Mouse (Mus musculus) intestine, embryonic 16.5 days (tissue): ENCODE measurements around the gene Ggt6. TPM values are rescaled to one million over a fixed set of nuclear protein-coding genes. Genes with fewer than 3 reads are reported as not detected.

Experiments
- ATAC-seq: fragments of 200-750 bp; cut with Nextera tagmentation; 2 replicates; pipeline ENCODE4 v1.8.0; 2017; ENCODE audit warnings: moderate TSS enrichment, moderate library complexity
- H3K27ac ChIP-seq: fragments of 300-500 bp; sonication (generic); 2 replicates; pipeline ENCODE4 v1.5.1; 2014; ENCODE audit warnings: mild to moderate bottlenecking, low read length
- H3K27me3 ChIP-seq: fragments of 300-500 bp; sonication (generic); replicated peaks from 2 replicates; pipeline ENCODE4 v1.6.1; 2014; ENCODE audit warnings: low read length, control low read depth, mixed read lengths; ENCODE audit not compliant: control insufficient read depth, insufficient read depth
- H3K36me3 ChIP-seq: fragments of 300-500 bp; sonication (generic); 2 replicates; pipeline ENCODE4 v1.6.1; 2014; ENCODE audit warnings: low read length, control low read depth; ENCODE audit not compliant: control insufficient read depth, insufficient read depth
- H3K4me1 ChIP-seq: fragments of 300-500 bp; sonication (generic); 2 replicates; pipeline ENCODE4 v1.6.1; 2014; ENCODE audit warnings: low read length, control low read depth, mixed read lengths; ENCODE audit not compliant: control insufficient read depth, insufficient read depth
- H3K4me2 ChIP-seq: fragments of 300-500 bp; sonication (generic); 2 replicates; pipeline ENCODE4 v1.6.1; 2014; ENCODE audit warnings: low read depth, low read length, control low read depth
- H3K4me3 ChIP-seq: fragments of 300-500 bp; sonication (generic); 2 replicates; pipeline ENCODE4 v1.5.1; 2014; ENCODE audit warnings: mild to moderate bottlenecking, low read length
- H3K9ac ChIP-seq: fragments of 300-500 bp; sonication (generic); 2 replicates; pipeline ENCODE4 v1.6.1; 2014; ENCODE audit warnings: low read depth, low read length
- H3K9me3 ChIP-seq: fragments of 300-500 bp; sonication (generic); 2 replicates; pipeline ENCODE4 v1.6.1; 2016; ENCODE audit warnings: low read length, control low read depth; ENCODE audit not compliant: control insufficient read depth
- WGBS: fragments of 180-500 bp; shearing (Covaris S2); extraction: QIAGEN DNeasy Blood & Tissue Kit; methylation state at CpG from one replicate; pipeline ENCODE4 v1.1.7; 2014; 5-methylcytosine and 5-hydroxymethylcytosine counted together
- polyA plus RNA-seq: library from polyadenylated mRNA; unstranded; fragments of >200 nt; fragmentation: Nextera tagmentation; extraction: Ambion mirVana; gene quantifications from 2 replicates; pipeline ENCODE4 v1.2.1, GENCODE M21; 2015

The Ggt6 gene
- polyA plus RNA-seq, 1 experiment from 2014 or later = 19.2 TPM

- Histone ChIP-seq H3K9me3 (no peaks in the 10 kb centered on the region), H3K36me3 (no peaks in the 10 kb centered on the region), H3K4me1 (peaks cover 55% of the 10 kb centered on the region), H3K4me2 (peak overlapping the region; percentile 99), H3K27ac (peak overlapping the region; percentile 49; the same call in 1 of the 2 replicates), H3K4me3 (peak overlapping the region; percentile 15), H3K27me3 (no peaks in the 10 kb centered on the region), H3K9ac (peak overlapping the region; percentile 42; the same call in 1 of the 2 replicates)
- ATAC-seq = no peak
- 35% methylated on average over 9 of the region's 9 CpGs for WGBS
Measured at GRCm38 (mm10) chr11:72408451-72409170, 26.7 kb upstream of the Ggt6 start.

GRCm38 (mm10) chr11:72409649-72410385 is 25.5 kb upstream of the Ggt6 start:
- 57% methylated on average over 12 of the region's 12 CpGs for WGBS
- peak overlapping the region; percentile 49; the same call in 1 of the 2 replicates for H3K27ac ChIP-seq
- no peaks in the 10 kb centered on the region for H3K27me3 ChIP-seq
- H3K36me3 ChIP-seq = no peaks in the 10 kb centered on the region
- no peak for ATAC-seq
- H3K4me1 ChIP-seq = peaks cover 55% of the 10 kb centered on the region
- H3K4me2 ChIP-seq = peak overlapping the region; percentile 99
- peak overlapping the region; percentile 84 for H3K9ac ChIP-seq
- peak overlapping the region; percentile 80 for H3K4me3 ChIP-seq
- H3K9me3 ChIP-seq = no peaks in the 10 kb centered on the region

- WGBS = 1% methylated on average over 25 of the region's 25 CpGs
- Histone ChIP-seq H3K27me3 (no peaks in the 10 kb centered on the region), H3K9me3 (no peaks in the 10 kb centered on the region), H3K4me2 (peak overlapping the region; percentile 99), H3K36me3 (no peaks in the 10 kb centered on the region), H3K9ac (peak overlapping the region; percentile 84), H3K27ac (peak overlapping the region; percentile 85), H3K4me3 (peak overlapping the region; percentile 80), H3K4me1 (peaks cover 54% of the 10 kb centered on the region)
- ATAC-seq = peak; percentile 60
Measured at GRCm38 (mm10) chr11:72410521-72411092, 24.7 kb upstream of the Ggt6 start.

- H3K36me3 ChIP-seq = no peaks in the 10 kb centered on the region
Measured at GRCm38 (mm10) chr11:72411093-72411921, 24.0 kb upstream of the Ggt6 start, which contains the start of gene Smtnl2. Smtnl2 (minus strand) TSS chr11:72411713.

GRCm38 (mm10) chr11:72411945-72412344 is 23.4 kb upstream of the Ggt6 start:
- no peaks in the 10 kb centered on the region for H3K27me3 ChIP-seq
- H3K27ac ChIP-seq = no peak overlapping the region
- H3K4me2 ChIP-seq = peak overlapping the region; percentile 99
- peak overlapping the region; percentile 80 for H3K4me3 ChIP-seq
- WGBS = 22% methylated on average over 9 of the region's 9 CpGs
- peaks cover 41% of the 10 kb centered on the region for H3K4me1 ChIP-seq
- ATAC-seq = peak; percentile 8
- no peak overlapping the region for H3K9ac ChIP-seq
- H3K9me3 ChIP-seq = no peaks in the 10 kb centered on the region
- H3K36me3 ChIP-seq = no peaks in the 10 kb centered on the region

More at GRCm38 (mm10) chr11:72411093-72411921, 24.0 kb upstream of the Ggt6 start, which contains the start of gene Smtnl2:
- Histone ChIP-seq H3K27ac (peak within 1 kb of the TSS; percentile 85), H3K27me3 (no peaks in the 10 kb centered on the region), H3K4me1 (peaks cover 47% of the 10 kb centered on the region), H3K9ac (peak within 1 kb of the TSS; percentile 84), H3K9me3 (no peaks in the 10 kb centered on the region), H3K4me3 (peak within 1 kb of the TSS; percentile 80), H3K4me2 (peak within 1 kb of the TSS; percentile 99)
- under 1% methylated on average over 77 of the region's 86 CpGs for WGBS
- ATAC-seq = peak; percentile 93

GRCm38 (mm10) chr11:72413016-72413415 is 22.3 kb upstream of the Ggt6 start:
- Histone ChIP-seq H3K4me2 (no peak overlapping the region), H3K4me1 (peaks cover 35% of the 10 kb centered on the region), H3K27ac (no peak overlapping the region), H3K27me3 (no peaks in the 10 kb centered on the region), H3K9me3 (no peaks in the 10 kb centered on the region), H3K4me3 (no peak overlapping the region), H3K36me3 (no peaks in the 10 kb centered on the region), H3K9ac (no peak overlapping the region)
- no peak for ATAC-seq
- whole genome bisulfite sequencing = 72% methylated on average over 7 of the region's 7 CpGs

- no peak overlapping the region for H3K9ac ChIP-seq
- ATAC-seq = no peak
- no peak overlapping the region for H3K4me3 ChIP-seq
- H3K9me3 ChIP-seq = no peaks in the 10 kb centered on the region
- no peak overlapping the region for H3K4me2 ChIP-seq
- no peaks in the 10 kb centered on the region for H3K36me3 ChIP-seq
- no peak overlapping the region for H3K27ac ChIP-seq
- WGBS = 62% methylated on average over 5 of the region's 5 CpGs
- H3K4me1 ChIP-seq = peaks cover 28% of the 10 kb centered on the region
- H3K27me3 ChIP-seq = no peaks in the 10 kb centered on the region
Measured at GRCm38 (mm10) chr11:72413601-72414190, 21.6 kb upstream of the Ggt6 start.

GRCm38 (mm10) chr11:72415155-72415554 is 20.2 kb upstream of the Ggt6 start:
- Histone ChIP-seq H3K27me3 (no peaks in the 10 kb centered on the region), H3K4me2 (no peak overlapping the region), H3K9me3 (no peaks in the 10 kb centered on the region), H3K4me3 (no peak overlapping the region), H3K36me3 (no peaks in the 10 kb centered on the region), H3K9ac (no peak overlapping the region), H3K4me1 (peaks cover 15% of the 10 kb centered on the region), H3K27ac (no peak overlapping the region)
- no peak for ATAC-seq
- WGBS = 71% methylated on average over 8 of the region's 8 CpGs
